Mouse (Mus musculus) heart, adult 2 months (tissue): ENCODE results near the gene Prpf4b. TPM values are rescaled to one million over a fixed set of nuclear protein-coding genes. Genes with fewer than 3 reads are reported as not detected.
"Not testable (repeated sequence)": the region's sequence is repeated elsewhere in the genome, so short reads cannot be mapped to it uniquely, and the experiment has no call there.

Experiments used
- DNase-seq, 2 experiments: peaks; one replicate each; pipeline ENCODE4 v3.0.0; 2021
- H3K27ac ChIP-seq: fragments of 200-600 bp; 2 replicates; pipeline ENCODE4 v1.8.1; 2022
- H3K27me3 ChIP-seq: fragments of 200-500 bp; 2 replicates; pipeline ENCODE4 v1.6.1; 2012; ENCODE audit warnings: mild to moderate bottlenecking, low read length, inconsistent platforms, mixed read lengths; ENCODE audit not compliant: control insufficient read depth, insufficient read depth
- H3K36me3 ChIP-seq: fragments of 200-500 bp; 2 replicates; pipeline ENCODE4 v1.6.1; 2012; ENCODE audit warnings: low read length, inconsistent platforms; ENCODE audit not compliant: control insufficient read depth, insufficient read depth
- H3K4me1 ChIP-seq: fragments of 200-500 bp; 2 replicates; pipeline ENCODE4 v1.6.1; 2011; ENCODE audit warnings: low read length; ENCODE audit not compliant: control insufficient read depth, insufficient read depth
- H3K4me3 ChIP-seq: fragments of 200-600 bp; 2 replicates; pipeline ENCODE4 v1.8.1; 2022
- H3K79me2 ChIP-seq: fragments of 200-500 bp; replicated peaks from 2 replicates; pipeline ENCODE4 v1.6.1; 2012; ENCODE audit warnings: mild to moderate bottlenecking, inconsistent platforms, low read length, moderate library complexity, mixed read lengths; ENCODE audit not compliant: control insufficient read depth, insufficient read depth
- H3K9ac ChIP-seq: fragments of 200-500 bp; 2 replicates; pipeline ENCODE4 v1.6.1; 2012; ENCODE audit warnings: low read depth, mild to moderate bottlenecking, control low read depth, inconsistent platforms, low read length, mixed read lengths
- CTCF ChIP-seq: fragments of 200-600 bp; IDR thresholded peaks from 2 replicates; pipeline ENCODE4 v1.8.1; 2022; ENCODE audit warnings: antibody characterized with exemption, mild to moderate bottlenecking, moderate library complexity
- EP300 ChIP-seq: fragments of 200-500 bp; IDR thresholded peaks from 2 replicates; pipeline ENCODE4 v1.6.1; 2011; ENCODE audit warnings: low read depth, low read length, control low read depth; ENCODE audit not compliant: insufficient read depth
- POLR2A ChIP-seq: fragments of 200-500 bp; IDR thresholded peaks from 2 replicates; pipeline ENCODE4 v1.6.1; 2011; ENCODE audit warnings: mild to moderate bottlenecking, low read depth, low read length, control low read depth; ENCODE audit not compliant: insufficient read depth
- WGBS: fragments of 180-500 bp; shearing (Covaris S2); methylation state at CpG from one replicate; pipeline ENCODE4 v1.1.7; 2018; 5-methylcytosine and 5-hydroxymethylcytosine counted together
- intact Hi-C: fragments of 180-260 bp; cut with DNase I; formaldehyde crosslinking; loops from one replicate; pipeline ENCODE4 v1.15.1; 2025
- polyA plus RNA-seq: library from polyadenylated mRNA; depleted of rRNA; stranded (reverse); fragments of >200 nt; gene quantifications from 2 replicates; pipeline ENCODE4 v1.2.3, GENCODE M21; 2012; rRNA removed
- total RNA-seq, 2 experiments: library from RNA; stranded (reverse); gene quantifications; 2 replicates each; pipeline ENCODE4 v1.2.3; 2021

The Prpf4b gene
- total and polyA plus RNA-seq, 3 experiments: 11.2 to 32.8 (median 32.1) TPM

- no peaks in the 10 kb centered on the region for H3K4me1 ChIP-seq
- WGBS: 75% methylated on average over 10 of the region's 10 CpGs
- H3K27me3 ChIP-seq: no peaks in the 10 kb centered on the region
- intact Hi-C loops: no loop called here
- H3K4me3 ChIP-seq: no peak overlapping the region
- no peak for TF ChIP-seq POLR2A
- TF ChIP-seq EP300: no peak
- TF ChIP-seq CTCF: no peak
- no peak overlapping the region for H3K9ac ChIP-seq
- no peaks in the 10 kb centered on the region for H3K36me3 ChIP-seq
- no peak overlapping the region for H3K27ac ChIP-seq
- DNase-seq: no peak
- no peaks in the 10 kb centered on the region for H3K79me2 ChIP-seq
Measured at GRCm38 (mm10) chr13:34934931-34935644, 60.0 kb downstream of the Prpf4b start.

DNA sequence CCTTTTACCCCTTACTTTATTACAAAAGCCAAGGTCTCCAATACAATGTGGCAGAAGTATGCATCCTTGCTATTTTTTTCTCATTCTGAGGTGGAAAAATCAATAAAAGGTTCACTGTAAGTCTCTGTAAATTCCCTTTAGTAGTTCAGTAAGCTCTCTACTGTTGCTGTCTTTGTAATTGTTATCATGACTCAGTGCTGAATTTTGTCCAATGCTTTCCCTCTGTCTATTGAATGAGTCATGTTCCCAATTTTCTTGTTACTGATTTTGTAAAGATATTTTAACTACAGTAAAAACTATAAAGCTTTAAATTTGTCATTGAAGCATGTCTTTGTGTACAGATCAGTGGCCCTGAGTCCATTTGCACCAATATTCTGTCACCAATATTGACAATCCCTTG, 67.3 kb downstream of the Prpf4b start:
- H3K4me1 ChIP-seq: no peaks in the 10 kb centered on the region
- no peak overlapping the region for H3K27ac ChIP-seq
- no peaks in the 10 kb centered on the region for H3K27me3 ChIP-seq
- no peak for DNase-seq
- TF ChIP-seq POLR2A: no peak
- no peak for TF ChIP-seq EP300
- no peak for TF ChIP-seq CTCF
- H3K9ac ChIP-seq: no peak overlapping the region
- no peak overlapping the region for H3K4me3 ChIP-seq
- H3K79me2 ChIP-seq: no peaks in the 10 kb centered on the region
- intact Hi-C loops: no loop called here
- no peaks in the 10 kb centered on the region for H3K36me3 ChIP-seq

DNA sequence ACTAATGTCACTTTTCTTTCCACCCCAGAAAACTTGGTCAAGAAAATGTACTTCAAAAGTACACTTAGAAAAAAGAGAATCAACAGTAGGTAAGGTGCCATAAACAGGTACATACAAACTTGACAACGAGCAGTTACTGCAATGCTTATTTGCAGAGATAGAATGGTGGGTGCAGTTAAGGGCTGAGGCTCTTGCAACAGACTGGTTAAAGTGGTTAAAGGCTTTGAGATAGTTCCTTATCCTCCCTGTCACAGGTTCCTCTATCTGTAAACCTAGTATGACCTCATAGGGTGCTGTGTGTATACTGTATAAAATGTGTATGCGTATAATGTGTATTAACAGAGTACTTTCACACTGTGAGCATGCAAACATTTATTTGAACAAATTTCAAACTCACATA, 76.3 kb downstream of the Prpf4b start:
- WGBS: 91% methylated on average over 2 of the region's 2 CpGs

More for the DNA sequence above, 76.3 kb downstream of the Prpf4b start:
- intact Hi-C loops, DNase-seq, H3K4me1 ChIP-seq, H3K9ac ChIP-seq, H3K79me2 ChIP-seq, H3K36me3 ChIP-seq, H3K27ac ChIP-seq, H3K27me3 ChIP-seq, H3K4me3 ChIP-seq: not testable (repeated sequence)

Other genes with a start within 250 kb of the Prpf4b start
- 10 to 100 TPM; 12.9 to 15.4 TPM for gene Pxdc1, start 221.8 kb upstream of the Prpf4b start, total RNA-seq
- gene Pxdc1, start 221.8 kb upstream of the Prpf4b start, polyA plus RNA-seq: 12.8 and 13.9 TPM in 2 replicates
- gene Fam50b, start 140.5 kb upstream of the Prpf4b start, total RNA-seq: not detected
- gene Fam50b, start 140.5 kb upstream of the Prpf4b start, polyA plus RNA-seq: 0.18 TPM in 1 of 2 replicates, not detected in the other
- under 1 TPM; 0.11 to 0.23 TPM for gene Fam217a, start 49.0 kb downstream of the Prpf4b start, total RNA-seq
- gene Fam217a, start 49.0 kb downstream of the Prpf4b start, polyA plus RNA-seq: 0.25 and 0.32 TPM in 2 replicates
- gene 4933417A18Rik, start 49.1 kb downstream of the Prpf4b start, total RNA-seq: not detected
- not detected in 2 replicates for gene 4933417A18Rik, start 49.1 kb downstream of the Prpf4b start, polyA plus RNA-seq
- gene Eci3, start 88.5 kb downstream of the Prpf4b start, total RNA-seq: 1 to 10 TPM; 2.3 to 2.5 TPM
- 0.12 and 0.47 TPM in 2 replicates for gene Eci3, start 88.5 kb downstream of the Prpf4b start, polyA plus RNA-seq
- 100 to 1,000 TPM; 234 to 260 TPM for gene Eci2, start 151.8 kb downstream of the Prpf4b start, total RNA-seq
- 118 and 234 TPM in 2 replicates for gene Eci2, start 151.8 kb downstream of the Prpf4b start, polyA plus RNA-seq